Mouse (Mus musculus) hindbrain, embryonic 15.5 days (tissue): ENCODE data around the gene Crebrf. TPM values are rescaled to one million over a fixed set of nuclear protein-coding genes. Genes with fewer than 3 reads are reported as not detected.

ENCODE experiments used
- ATAC-seq: fragments of 200-750 bp; cut with Nextera tagmentation; 2 replicates; pipeline ENCODE4 v1.8.0; 2017; ENCODE audit warnings: low read depth, moderate number of reproducible peaks, moderate TSS enrichment; ENCODE audit not compliant: low FRiP score
- H3K27ac ChIP-seq: fragments of 300-500 bp; sonication (generic); replicated peaks from 2 replicates; pipeline ENCODE4 v1.5.1; 2015; ENCODE audit warnings: mild to moderate bottlenecking, inconsistent platforms
- H3K27me3 ChIP-seq: fragments of 300-500 bp; sonication (generic); 2 replicates; pipeline ENCODE4 v1.6.1; 2015; ENCODE audit warnings: control low read depth, inconsistent platforms
- H3K36me3 ChIP-seq: fragments of 300-500 bp; sonication (generic); 2 replicates; pipeline ENCODE4 v1.6.1; 2015; ENCODE audit warnings: control low read depth, inconsistent platforms
- H3K4me1 ChIP-seq: fragments of 300-500 bp; sonication (generic); replicated peaks from 2 replicates; pipeline ENCODE4 v1.6.1; 2015; ENCODE audit warnings: control low read depth, inconsistent platforms
- H3K4me2 ChIP-seq: fragments of 300-500 bp; sonication (generic); 2 replicates; pipeline ENCODE4 v1.6.1; 2015; ENCODE audit warnings: moderate library complexity, mild to moderate bottlenecking, inconsistent platforms
- H3K4me3 ChIP-seq: fragments of 300-500 bp; sonication (generic); 2 replicates; pipeline ENCODE4 v1.5.1; 2015; ENCODE audit warnings: mild to moderate bottlenecking, inconsistent platforms
- H3K9ac ChIP-seq: fragments of 300-500 bp; sonication (generic); 2 replicates; pipeline ENCODE4 v1.6.1; 2015; ENCODE audit warnings: inconsistent platforms
- H3K9me3 ChIP-seq: fragments of 300-500 bp; sonication (generic); 2 replicates; pipeline ENCODE4 v1.6.1; 2016; ENCODE audit warnings: control low read depth, inconsistent platforms
- WGBS: fragments of 180-500 bp; shearing (Covaris S2); methylation state at CpG from one replicate; pipeline ENCODE4 v1.1.7; 2015; 5-methylcytosine and 5-hydroxymethylcytosine counted together
- polyA plus RNA-seq: library from polyadenylated mRNA; unstranded; fragments of >200 nt; fragmentation: Nextera tagmentation; extraction: Ambion mirVana; gene quantifications from 2 replicates; pipeline ENCODE4 v1.2.1, GENCODE M21; 2015

The Crebrf gene
- polyA plus RNA-seq, 1 experiment from 2014 or later = 12.4 TPM

DNA sequence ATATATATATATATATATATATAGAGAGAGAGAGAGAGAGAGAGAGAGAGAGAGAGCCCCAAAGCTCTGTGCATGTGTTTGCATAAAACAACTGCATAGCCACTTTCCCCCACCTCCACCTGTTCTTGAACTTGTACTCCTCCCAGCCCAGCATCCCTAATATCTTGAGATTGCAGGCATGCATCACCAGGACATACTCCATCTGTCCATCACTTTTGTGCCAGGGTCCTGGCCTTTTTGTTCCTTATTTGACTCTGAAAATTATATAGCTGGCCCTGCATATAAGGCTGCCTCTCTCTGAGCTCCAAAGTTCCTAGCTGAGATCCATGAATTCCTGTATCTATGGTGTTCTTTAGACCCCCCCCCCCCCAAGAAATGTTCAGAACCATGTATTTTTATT is 7.0 kb upstream of the Crebrf start:
- Histone ChIP-seq H3K27ac (no peak overlapping the region), H3K9me3 (no peaks in the 10 kb centered on the region), H3K4me2 (no peak overlapping the region), H3K4me3 (no peak overlapping the region), H3K4me1 (peaks cover 19% of the 10 kb centered on the region), H3K27me3 (no peaks in the 10 kb centered on the region), H3K36me3 (peaks cover 5% of the 10 kb centered on the region; the same call in 1 of the 2 replicates), H3K9ac (no peak overlapping the region)
- ATAC-seq = no peak

- Histone ChIP-seq H3K4me3 (no peak overlapping the region), H3K27me3 (no peaks in the 10 kb centered on the region), H3K9me3 (no peaks in the 10 kb centered on the region), H3K9ac (no peak overlapping the region), H3K4me2 (no peak overlapping the region), H3K27ac (peak overlapping the region; percentile 71), H3K4me1 (peaks cover 19% of the 10 kb centered on the region), H3K36me3 (peaks cover 5% of the 10 kb centered on the region; the same call in 1 of the 2 replicates)
- 43% methylated on average over 9 of the region's 9 CpGs for WGBS
- no peak for ATAC-seq
Observed at GRCm38 (mm10) chr17:26708993-26709590, 6.4 kb upstream of the Crebrf start.

GRCm38 (mm10) chr17:26710049-26710448 is 5.4 kb upstream of the Crebrf start:
- H3K9ac ChIP-seq = no peak overlapping the region
- H3K4me3 ChIP-seq = no peak overlapping the region
- H3K9me3 ChIP-seq = no peaks in the 10 kb centered on the region
- ATAC-seq = no peak
- no peaks in the 10 kb centered on the region for H3K36me3 ChIP-seq
- H3K4me2 ChIP-seq = no peak overlapping the region
- H3K4me1 ChIP-seq = peaks cover 23% of the 10 kb centered on the region
- peak overlapping the region; percentile 25; the same call in 1 of the 2 replicates for H3K27ac ChIP-seq
- 53% methylated on average over 6 of the region's 6 CpGs for WGBS
- no peaks in the 10 kb centered on the region for H3K27me3 ChIP-seq

GRCm38 (mm10) chr17:26715916-26716717 is 667 bp downstream of the Crebrf start:
- Histone ChIP-seq H3K27ac (peak overlapping the region; percentile 92), H3K9me3 (no peaks in the 10 kb centered on the region), H3K4me1 (peaks cover 8% of the 10 kb centered on the region), H3K4me2 (peak overlapping the region; percentile 75), H3K27me3 (no peaks in the 10 kb centered on the region), H3K4me3 (peak overlapping the region; percentile 100), H3K9ac (peak overlapping the region; percentile 80), H3K36me3 (no peaks in the 10 kb centered on the region)
- peak; percentile 98 for ATAC-seq
- WGBS = under 1% methylated on average over 66 of the region's 75 CpGs

DNA sequence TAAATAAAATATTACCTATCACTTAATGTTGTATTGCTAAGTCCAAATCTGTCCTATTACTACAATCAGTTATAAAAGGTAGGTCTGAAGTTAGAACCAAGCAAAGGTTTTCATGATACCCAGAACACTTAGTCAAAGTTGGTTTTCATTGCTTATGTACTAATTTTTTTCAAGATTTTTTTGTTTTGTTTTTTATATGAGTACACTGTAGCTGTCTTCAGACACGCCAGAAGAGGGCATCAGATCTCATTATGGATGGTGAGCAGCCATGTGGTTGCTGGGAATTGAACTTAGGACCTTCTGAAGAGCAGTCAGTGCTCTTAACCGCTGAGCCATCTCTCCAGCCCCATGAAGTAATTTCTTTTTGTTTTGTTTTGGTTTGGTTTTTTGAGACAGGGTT is 2.4 kb downstream of the Crebrf start:
- no peaks in the 10 kb centered on the region for H3K36me3 ChIP-seq
- no peak overlapping the region for H3K9ac ChIP-seq
- no peaks in the 10 kb centered on the region for H3K9me3 ChIP-seq
- 65% methylated on average over 2 of the region's 2 CpGs for WGBS
- peaks cover 8% of the 10 kb centered on the region for H3K4me1 ChIP-seq
- H3K4me2 ChIP-seq = no peak overlapping the region
- H3K27ac ChIP-seq = no peak overlapping the region
- no peaks in the 10 kb centered on the region for H3K27me3 ChIP-seq
- ATAC-seq = no peak
- H3K4me3 ChIP-seq = no peak overlapping the region

GRCm38 (mm10) chr17:26719405-26719804 is 4.0 kb downstream of the Crebrf start:
- no peaks in the 10 kb centered on the region for H3K27me3 ChIP-seq

GRCm38 (mm10) chr17:26721802-26722201 is 6.4 kb downstream of the Crebrf start:
- H3K9me3 ChIP-seq = no peaks in the 10 kb centered on the region
- no peaks in the 10 kb centered on the region for H3K27me3 ChIP-seq
- 81% methylated on average over 2 of the region's 2 CpGs for WGBS
- H3K36me3 ChIP-seq = no peaks in the 10 kb centered on the region
- ATAC-seq = no peak
- H3K4me3 ChIP-seq = no peak overlapping the region
- H3K27ac ChIP-seq = no peak overlapping the region
- no peak overlapping the region for H3K9ac ChIP-seq
- no peak overlapping the region for H3K4me2 ChIP-seq
- H3K4me1 ChIP-seq = 0 out of 2 replicates have a peak, but pooled peaks cover 2% of the 10 kb centered on the region

More at GRCm38 (mm10) chr17:26719405-26719804, 4.0 kb downstream of the Crebrf start:
- Histone ChIP-seq H3K27ac (no peak overlapping the region), H3K4me1 (peaks cover 7% of the 10 kb centered on the region), H3K4me3 (no peak overlapping the region), H3K36me3 (no peaks in the 10 kb centered on the region), H3K9me3 (no peaks in the 10 kb centered on the region), H3K4me2 (no peak overlapping the region), H3K9ac (no peak overlapping the region)
- ATAC-seq = no peak

DNA sequence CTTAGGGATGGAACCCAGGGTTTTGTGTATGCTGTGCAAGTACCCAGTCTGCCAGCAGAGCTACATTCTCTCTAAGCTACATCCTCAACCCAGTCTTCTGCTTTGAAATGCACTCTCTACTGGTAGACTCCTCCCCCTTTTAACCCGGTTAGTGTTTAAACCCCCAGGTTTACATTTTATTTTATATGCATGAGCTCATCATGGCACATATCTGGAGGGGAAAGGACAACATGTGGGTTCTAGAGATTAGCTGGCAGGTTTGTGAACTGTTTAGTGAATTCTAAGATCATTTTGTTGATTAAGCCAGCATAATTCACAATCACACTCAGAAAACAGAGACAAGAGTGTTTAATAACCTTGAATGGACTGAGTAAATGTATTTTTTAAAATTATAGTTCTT is 9.3 kb downstream of the Crebrf start:
- Histone ChIP-seq H3K9ac (no peak overlapping the region), H3K27me3 (no peaks in the 10 kb centered on the region), H3K9me3 (no peaks in the 10 kb centered on the region), H3K36me3 (no peaks in the 10 kb centered on the region), H3K4me1 (no peaks in the 10 kb centered on the region), H3K4me3 (no peak overlapping the region), H3K4me2 (no peak overlapping the region), H3K27ac (no peak overlapping the region)
- ATAC-seq = no peak
- 51% methylated on average over 1 of the region's 1 CpGs for WGBS

DNA sequence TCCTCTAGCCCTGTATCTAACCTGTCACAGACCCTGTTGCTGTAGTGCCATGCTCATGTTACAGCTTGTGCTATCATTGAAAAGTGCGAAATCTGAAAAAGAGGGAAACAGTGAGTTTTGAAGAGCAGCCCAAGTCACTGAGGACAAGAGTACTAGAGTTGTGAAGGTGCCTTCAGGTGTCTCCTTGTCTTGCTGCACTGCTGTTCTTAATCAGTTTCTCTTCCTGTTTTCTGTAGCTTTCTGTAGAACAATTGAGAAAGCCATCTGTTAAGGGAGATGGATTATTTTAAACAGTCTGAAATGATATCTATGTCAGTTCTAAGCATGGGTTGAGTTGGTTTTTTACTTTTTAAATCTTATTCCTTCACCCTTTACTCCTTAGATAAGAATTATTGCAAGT is 11.2 kb downstream of the Crebrf start:
- H3K36me3 ChIP-seq = no peaks in the 10 kb centered on the region
- ATAC-seq = no peak
- no peak overlapping the region for H3K4me2 ChIP-seq
- no peak overlapping the region for H3K9ac ChIP-seq
- H3K4me3 ChIP-seq = no peak overlapping the region
- no peaks in the 10 kb centered on the region for H3K9me3 ChIP-seq
- no peaks in the 10 kb centered on the region for H3K4me1 ChIP-seq
- 91% methylated on average over 1 of the region's 1 CpGs for WGBS
- H3K27me3 ChIP-seq = no peaks in the 10 kb centered on the region
- no peak overlapping the region for H3K27ac ChIP-seq

DNA sequence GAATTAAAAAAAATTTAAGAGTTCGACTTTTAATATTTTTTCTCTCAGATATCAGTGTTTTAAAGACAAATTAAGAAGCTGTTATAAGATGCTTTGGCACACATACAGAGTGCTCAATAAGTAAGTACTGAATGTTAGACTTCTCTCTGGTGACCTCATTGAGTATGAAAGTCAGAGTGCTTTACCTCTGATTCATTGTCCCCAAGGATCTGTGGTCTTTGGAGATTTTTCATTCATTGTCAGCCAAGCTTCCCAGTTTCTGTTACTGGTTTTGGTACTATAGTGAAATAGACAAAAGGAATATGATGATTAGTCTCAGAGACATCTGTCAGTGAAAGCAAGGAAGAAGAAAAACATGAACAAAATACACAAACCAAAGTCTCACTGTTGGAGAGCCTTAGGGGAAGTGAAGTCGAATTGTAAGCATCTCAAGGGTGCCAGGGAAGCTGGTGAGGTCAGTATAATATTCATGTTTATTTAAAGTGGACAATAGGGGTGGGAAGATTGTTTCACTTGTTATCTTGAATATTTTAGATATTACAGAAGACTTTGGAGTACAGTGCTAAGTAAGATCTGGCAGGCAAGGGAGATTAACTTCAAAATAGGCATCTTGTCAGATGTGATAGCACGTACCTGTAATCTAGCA is 11.8 kb downstream of the Crebrf start:
- ATAC-seq = no peak
- no peak overlapping the region for H3K9ac ChIP-seq
- 79% methylated on average over 3 of the region's 3 CpGs for WGBS
- H3K4me2 ChIP-seq = no peak overlapping the region
- H3K27ac ChIP-seq = no peak overlapping the region
- no peaks in the 10 kb centered on the region for H3K4me1 ChIP-seq
- no peaks in the 10 kb centered on the region for H3K27me3 ChIP-seq
- no peak overlapping the region for H3K4me3 ChIP-seq
- H3K36me3 ChIP-seq = no peaks in the 10 kb centered on the region
- H3K9me3 ChIP-seq = no peaks in the 10 kb centered on the region

DNA sequence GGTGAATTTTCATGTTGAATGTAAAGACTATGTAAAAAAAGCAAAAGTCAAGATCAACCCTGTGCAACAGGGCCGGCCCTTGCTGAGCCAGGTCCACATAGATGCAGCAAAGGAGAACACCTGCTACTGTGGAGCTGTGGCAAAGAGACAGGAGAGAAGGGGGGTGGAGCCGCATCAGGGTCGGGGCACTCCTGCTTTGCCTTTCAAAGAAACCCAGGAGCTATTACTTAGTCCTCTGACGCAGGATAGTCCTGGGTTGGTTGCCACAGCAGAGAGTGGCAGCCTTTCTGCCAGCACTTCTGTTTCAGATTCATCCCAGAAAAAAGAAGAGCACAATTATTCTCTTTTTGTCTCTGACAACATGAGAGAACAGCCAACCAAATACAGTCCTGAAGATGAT is 27.1 kb downstream of the Crebrf start:
- Histone ChIP-seq H3K4me2 (no peak overlapping the region), H3K27me3 (no peaks in the 10 kb centered on the region), H3K4me1 (no peaks in the 10 kb centered on the region), H3K4me3 (no peak overlapping the region), H3K36me3 (peaks cover 5% of the 10 kb centered on the region; the same call in 1 of the 2 replicates), H3K9me3 (no peaks in the 10 kb centered on the region), H3K27ac (no peak overlapping the region), H3K9ac (no peak overlapping the region)
- WGBS = 62% methylated on average over 4 of the region's 4 CpGs
- no peak for ATAC-seq

DNA sequence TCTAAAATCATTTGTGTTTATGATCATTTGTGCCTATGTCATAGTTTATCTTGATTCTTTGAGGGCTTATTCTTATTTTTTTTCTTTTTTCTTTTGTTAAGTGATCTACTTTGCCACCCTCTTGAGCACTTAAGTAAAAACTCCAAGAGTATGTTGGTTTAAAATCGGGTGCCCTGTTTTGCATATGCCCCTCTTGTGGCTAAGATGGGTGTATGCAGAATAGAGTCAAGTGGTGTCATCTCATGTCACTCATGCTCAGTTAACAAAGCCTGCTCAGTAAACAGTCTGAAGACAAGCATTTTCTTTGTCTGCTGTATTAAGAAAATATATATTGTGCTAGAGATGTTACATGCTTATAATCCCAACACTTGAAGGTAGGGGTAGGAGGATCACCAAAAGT is 27.8 kb downstream of the Crebrf start:
- H3K27me3 ChIP-seq = no peaks in the 10 kb centered on the region
- no peak overlapping the region for H3K4me2 ChIP-seq
- no peak overlapping the region for H3K4me3 ChIP-seq
- WGBS = 73% methylated on average over 1 of the region's 1 CpGs
- ATAC-seq = no peak
- H3K36me3 ChIP-seq = peaks cover 5% of the 10 kb centered on the region; the same call in 1 of the 2 replicates
- no peak overlapping the region for H3K9ac ChIP-seq
- no peak overlapping the region for H3K27ac ChIP-seq
- H3K4me1 ChIP-seq = no peaks in the 10 kb centered on the region
- H3K9me3 ChIP-seq = no peaks in the 10 kb centered on the region
